Comparison of ENCODE assay signal across 7 mouse cellular contexts in genomic region chr2:6405059-6406033, GRCm38 (mm10).
A peak's percentile ranks its signal among the peaks of the same experiment; 100 is the strongest.
DNase-seq lines count a peak whose midpoint lies in the region; ATAC-seq lines count a peak whose summit lies in the region.

No protein-coding gene starts in this region.

- peak; percentile 55 to 61 for DNase-seq in gastrocnemius, adult 8-10 months (ENCODE audit: low spot score in 2 of 2)
- DNase-seq in left cerebral cortex, adult 9 months (ENCODE audit: low spot score in 2 of 2) = peak; percentile 33 to 91
- DNase-seq in right cerebral cortex, postnatal 25 days = peak; percentile 74

- peak; percentile 85 for ATAC-seq in activated CD4-positive, CD25-positive, alpha-beta regulatory T cell, adult 4 months
- ATAC-seq in common myeloid progenitor, adult 5-6 weeks (replicated peaks; ENCODE audit: low read depth, poor library complexity, severe bottlenecking) = peak; percentile 97
- ATAC-seq in inflammation-experienced regulatory T-cells, adult 6 months = peak; percentile 75
- ATAC-seq in megakaryocyte-erythroid progenitor cell, adult 5-6 weeks (replicated peaks; ENCODE audit: low FRiP score, low TSS enrichment, poor library complexity, severe bottlenecking) = peak; percentile 79

Comparison
In these comparisons a context has a peak if more than half of its experiments do, and no peak if none do; other contexts are left out.
1. Peak in every context shown above with its lines: DNase-seq and ATAC-seq.